Mouse (Mus musculus) megakaryocyte progenitor cell, adult 5-6 weeks (primary cell): ENCODE results near the gene Shld2. TPM values are rescaled to one million over a fixed set of nuclear protein-coding genes. Genes with fewer than 3 reads are reported as not detected.
"Not testable (repeated sequence)": the region's sequence is repeated elsewhere in the genome, so short reads cannot be mapped to it uniquely, and the experiment has no call there.

Source experiments
- ATAC-seq: replicated peaks from 2 replicates; pipeline ENCODE4 v1.8.0; 2016; ENCODE audit warnings: mild to moderate bottlenecking, moderate TSS enrichment, inconsistent platforms; ENCODE audit not compliant: poor library complexity
- total RNA-seq, 2 experiments: library from RNA; stranded (forward) in 1 of 2; stranded (reverse) in 1 of 2; fragments of 157-497, 149-512 nt in 1 of 2; fragments of 200-1000 nt in 1 of 2; gene quantifications; 2 replicates each; pipeline versions ENCODE4 v1.2.3 to v1.2.4; 2015 to 2017

The Shld2 gene
- total RNA-seq, 2 experiments from 2014 or later: 7.9 to 13.3 TPM

DNA sequence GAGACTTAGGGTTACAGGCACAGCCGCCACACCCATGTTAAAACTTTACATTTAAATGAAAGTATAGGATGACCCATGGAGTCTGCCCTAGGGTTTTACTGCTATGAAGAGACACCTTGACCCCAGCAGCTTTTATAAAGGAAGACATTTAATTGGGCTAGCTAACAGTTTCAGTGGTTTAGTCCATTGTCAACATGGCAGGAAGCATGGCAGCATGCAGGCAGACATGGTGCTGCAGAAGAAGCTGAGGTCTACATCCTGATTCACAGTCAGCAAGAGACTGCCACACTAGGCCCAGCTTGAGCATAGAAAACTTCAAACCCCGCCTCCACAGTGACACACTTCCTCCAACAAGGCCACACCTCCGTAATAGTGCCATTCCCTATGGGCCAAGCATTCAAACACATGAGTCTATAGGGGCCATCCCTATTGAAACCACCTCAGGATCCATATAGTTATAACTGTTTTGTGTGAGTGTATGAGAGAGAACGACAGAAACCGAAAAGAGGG, 13.3 kb upstream of the Shld2 start:
- ATAC-seq: no peak

DNA sequence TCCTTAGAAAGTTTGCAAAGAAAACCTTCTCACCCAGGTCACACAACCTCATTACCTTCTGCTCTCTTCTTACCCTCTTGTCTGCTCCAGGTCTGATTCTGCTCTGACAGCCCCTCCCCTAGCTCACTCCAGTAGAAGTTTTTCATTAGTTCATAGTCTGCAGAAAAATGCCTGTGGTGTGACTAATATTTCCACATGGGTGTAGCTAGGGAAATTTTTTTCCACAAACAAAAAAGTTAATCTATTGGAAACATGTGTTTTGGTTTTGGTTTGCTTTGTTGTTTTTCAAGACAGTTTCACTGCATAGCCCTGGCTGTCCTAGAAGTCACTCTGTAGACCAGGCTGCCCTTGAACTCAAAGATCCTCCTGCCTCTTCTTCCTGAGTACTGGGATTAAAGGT, 7.8 kb upstream of the Shld2 start:
- no peak for ATAC-seq

DNA sequence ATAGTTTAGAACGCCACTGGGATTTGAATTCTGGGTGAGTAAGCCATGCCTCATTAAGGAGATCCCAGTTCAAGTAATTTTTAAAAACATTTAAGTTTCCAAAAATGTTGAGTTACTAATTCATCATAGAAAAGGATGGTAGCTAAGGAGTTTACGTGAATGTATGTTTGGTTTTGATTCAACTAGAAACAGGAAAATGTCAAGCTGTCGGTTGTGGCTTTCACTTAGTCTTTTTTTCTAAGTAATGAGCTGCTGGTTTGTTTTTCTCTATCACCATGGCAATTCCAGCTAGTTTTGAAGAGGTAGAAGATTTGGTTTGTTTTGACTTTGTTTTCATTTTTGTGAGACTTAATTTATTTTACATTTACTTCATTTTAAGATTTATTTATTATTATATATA, 7.1 kb upstream of the Shld2 start:
- ATAC-seq: no peak

DNA sequence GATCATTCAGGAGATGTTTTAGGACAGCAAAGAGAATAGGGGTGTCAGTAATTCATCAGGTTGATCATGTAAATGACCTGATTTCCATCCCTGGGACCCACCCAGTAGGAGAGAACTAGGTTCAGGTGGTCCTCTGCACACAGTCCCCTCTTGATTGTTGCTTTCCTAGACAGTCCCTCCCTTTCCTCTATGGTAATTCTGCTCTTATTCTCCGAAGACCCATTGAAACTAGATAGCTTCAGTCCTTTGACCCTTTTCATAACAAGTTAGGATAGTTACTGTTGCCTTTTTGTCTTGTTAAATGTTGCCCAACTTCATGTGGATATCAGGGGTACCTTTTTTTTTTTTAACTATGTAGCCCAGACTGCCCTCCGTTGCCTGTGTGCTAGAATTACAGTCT, 6.1 kb upstream of the Shld2 start:
- ATAC-seq: no peak

DNA sequence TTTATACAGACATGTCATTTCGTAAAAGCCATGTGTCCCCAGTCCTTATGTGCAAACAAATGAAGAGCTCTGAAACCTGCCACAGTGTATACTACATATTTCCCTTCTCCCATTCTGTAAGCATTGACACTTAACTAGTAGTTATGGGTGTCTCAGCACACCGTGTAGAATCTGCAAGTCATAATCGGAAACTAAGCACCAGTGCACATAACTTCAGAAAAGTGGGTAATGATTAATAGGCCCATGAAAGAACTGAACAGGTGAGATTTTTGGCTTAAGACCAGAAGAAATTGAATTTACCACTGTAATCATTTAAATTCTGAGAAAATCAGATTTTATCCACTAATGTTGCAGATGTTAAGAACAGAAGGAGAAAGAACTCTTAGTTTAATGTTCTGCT, 4.5 kb upstream of the Shld2 start:
- ATAC-seq: no peak

DNA sequence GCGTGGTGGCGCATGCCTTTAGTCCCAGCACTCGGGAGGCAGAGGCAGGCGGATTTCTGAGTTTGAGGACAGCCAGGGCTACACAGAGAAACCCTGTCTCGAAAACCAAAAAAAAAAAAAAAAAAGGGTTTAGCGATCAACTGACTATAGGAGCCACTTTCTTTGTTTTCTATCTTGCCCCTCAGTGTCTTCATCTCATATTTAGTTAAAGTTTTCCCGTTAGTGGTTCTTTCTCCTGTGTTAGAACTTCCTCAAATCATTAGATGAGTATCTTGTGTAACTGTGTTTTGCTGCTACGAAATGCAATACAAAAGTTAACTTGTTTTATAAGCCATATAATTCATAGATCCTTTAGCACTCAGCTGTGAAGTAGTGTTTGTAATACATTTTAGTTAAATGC, 4.1 kb upstream of the Shld2 start:
- ATAC-seq: not testable (repeated sequence)

DNA sequence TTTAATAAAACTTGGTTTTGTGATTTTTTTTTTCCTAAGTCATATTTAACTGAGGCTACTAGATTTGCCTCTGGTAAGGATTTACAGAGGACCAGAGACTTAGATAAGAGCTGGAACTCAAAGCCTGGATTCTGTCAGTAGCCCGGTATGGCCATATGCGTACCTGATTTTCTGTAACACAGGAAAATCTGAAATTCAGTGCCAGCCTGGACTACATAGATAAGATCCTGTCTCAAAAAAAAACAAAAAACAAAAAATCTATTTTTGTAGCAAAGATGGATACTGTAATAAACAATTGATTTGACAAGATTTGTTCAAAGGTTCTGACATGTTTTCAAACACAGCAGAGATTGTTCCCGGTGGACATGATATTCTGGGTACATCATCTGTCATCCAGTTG, 3.3 kb upstream of the Shld2 start:
- ATAC-seq: no peak

DNA sequence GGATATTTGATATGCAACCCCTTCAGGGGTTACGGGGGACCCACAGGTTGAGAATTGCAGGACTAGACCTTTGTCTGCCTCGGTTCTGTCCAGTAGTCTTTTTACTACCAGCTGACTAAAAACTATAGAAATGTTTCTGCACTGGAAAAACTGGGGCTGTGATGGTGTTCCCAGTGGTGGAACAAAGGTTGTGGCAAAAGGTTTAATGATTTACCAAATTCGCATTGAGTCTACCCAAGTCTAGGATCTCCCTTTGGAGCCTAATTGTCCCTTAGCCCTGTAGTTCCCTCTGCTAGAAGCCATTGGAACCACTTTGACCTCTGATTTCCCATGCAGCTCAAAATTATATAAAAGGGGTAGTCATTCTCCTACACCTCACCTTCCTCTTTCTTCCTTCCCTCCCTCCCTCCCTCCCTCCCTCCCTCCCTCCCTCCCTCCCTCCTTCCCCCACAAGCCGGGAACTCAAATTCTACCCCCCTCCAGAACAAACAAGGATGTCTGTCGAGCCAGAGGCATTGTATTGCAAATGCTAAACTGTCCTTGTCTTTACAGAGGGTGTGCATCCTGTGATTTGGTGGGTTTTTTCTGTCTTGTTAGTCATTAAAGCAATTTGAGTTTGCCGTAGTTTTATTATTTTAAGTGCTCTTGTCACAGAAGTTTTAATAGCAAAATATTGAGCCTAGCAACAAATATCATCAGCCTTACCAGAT, 2.2 kb upstream of the Shld2 start:
- ATAC-seq: no peak

DNA sequence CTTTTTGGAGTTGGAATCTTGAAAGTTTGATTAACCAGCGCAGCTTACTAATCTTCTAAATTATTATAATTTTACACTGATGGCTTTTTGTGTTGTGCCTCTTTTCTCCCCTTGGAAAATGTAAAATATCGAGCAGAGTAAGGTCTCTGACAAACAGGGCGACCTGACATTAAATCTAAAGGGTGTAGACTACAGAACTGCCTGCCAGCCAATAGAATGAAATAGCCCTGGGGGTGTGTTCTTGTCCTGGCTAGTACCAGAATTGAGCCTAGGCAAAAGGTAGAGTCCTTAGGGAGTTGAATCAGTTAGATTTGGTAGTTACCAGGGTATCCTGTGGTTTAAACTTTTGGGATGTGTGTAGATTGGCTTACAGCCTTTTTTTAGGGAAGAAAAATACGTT, 1.4 kb upstream of the Shld2 start:
- ATAC-seq: no peak

DNA sequence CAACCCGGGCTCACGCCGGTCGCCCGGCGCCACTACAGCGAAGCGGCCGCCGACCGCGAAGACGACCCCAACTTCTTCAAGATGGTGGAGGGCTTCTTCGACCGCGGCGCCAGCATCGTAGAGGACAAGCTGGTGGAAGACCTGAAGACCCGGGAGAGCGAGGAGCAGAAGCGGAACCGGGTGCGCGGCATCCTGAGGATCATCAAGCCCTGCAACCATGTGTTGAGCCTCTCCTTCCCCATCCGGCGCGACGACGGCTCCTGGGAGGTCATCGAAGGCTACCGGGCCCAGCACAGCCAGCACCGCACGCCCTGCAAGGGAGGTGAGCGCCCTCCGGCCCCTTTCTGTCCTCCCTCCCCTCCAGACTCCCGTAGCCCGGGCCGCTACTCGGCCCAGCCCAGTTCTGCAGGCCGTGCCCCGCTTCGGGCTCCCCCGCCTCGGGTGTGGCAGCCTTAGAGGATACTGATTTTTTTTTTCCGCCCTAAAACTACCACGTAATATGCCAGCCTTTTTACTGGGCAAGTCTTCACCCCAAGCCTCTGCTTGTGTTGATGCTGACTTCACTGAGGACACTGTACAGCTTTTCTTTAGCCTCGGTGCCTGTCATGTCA, 833 bp upstream of the Shld2 start:
- peak; percentile 26 for ATAC-seq

DNA sequence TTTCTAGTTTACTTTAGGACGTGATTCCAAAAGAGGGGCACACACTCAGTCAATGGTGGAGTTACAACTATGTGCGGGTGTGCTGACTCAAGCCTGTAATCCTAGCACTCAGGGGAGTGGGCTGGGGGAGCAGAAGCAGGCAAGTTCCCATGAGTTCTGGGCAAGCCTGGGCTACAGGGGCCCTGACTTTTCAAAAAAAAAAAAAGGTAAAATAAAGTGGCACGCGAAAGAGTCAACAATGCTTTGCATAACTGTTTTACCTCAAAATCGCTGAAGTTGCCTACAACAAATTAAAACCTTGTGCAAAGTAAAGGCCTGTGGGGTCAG, 423 bp downstream of the Shld2 start:
- ATAC-seq: no peak

DNA sequence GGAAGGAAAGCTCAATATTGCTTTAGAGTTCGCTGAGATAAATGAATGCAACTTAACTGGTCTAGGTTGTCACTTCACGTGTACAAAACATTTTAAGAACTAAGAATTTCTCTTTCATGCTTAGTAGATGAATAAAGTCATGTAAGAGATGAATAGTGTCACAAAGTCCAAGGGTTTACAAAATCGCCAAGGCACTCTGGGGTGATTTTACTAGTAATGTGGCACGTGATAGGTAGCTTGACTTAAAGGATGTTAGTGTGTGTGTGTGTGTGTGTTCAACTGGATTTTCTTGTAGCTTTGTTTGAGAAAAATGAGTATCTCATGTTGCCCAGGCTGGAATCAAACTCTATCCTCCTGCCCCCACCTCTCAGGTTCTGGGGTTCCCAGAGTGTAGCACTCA, 1.0 kb downstream of the Shld2 start:
- no peak for ATAC-seq

DNA sequence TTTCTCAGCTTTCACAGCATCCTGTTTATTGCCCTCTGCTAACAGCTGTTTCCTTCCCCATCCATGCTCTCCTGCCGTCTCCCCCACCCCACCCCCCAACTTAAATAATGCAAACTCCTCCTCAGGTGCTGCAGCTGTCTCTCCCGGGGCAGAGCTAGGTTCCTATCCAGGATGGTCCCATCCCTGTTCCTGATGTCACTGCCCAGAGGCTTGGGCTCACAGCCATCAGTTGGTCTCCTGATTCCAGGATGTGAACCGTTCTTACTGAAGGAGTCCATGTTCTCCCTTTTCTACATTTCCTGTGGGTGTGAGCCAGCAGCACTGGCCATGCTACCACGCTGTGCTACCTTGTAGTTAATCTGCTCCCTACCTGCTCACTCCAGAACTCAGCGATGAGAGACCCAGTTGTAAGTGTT, 7.0 kb downstream of the Shld2 start:
- ATAC-seq: no peak

DNA sequence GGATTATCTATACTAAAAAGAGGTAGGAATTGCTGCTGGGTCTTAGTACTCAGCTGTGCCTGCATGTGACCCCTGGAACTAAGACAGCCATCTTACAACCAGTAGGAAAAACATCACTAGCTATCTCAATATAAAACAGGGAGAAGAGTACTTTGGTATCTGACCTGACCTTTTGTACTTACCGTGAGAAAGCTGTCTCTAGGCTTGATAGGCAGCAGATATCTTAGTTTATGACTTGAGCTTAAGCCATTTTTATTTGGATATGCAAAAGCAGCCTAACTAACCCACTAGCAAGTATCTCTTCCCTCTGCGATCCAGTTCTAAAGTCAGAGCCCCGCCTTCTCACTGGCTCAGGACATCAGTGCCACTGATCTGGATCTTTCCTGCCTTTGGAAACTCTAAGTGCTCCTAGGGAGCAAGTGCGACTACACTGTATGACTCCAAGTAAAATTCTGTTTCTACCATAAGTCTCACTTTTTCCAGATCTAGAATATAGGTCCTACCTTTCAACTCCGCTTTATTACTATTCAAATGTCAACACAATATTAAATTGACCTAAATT, 7.5 kb downstream of the Shld2 start:
- no peak for ATAC-seq

DNA sequence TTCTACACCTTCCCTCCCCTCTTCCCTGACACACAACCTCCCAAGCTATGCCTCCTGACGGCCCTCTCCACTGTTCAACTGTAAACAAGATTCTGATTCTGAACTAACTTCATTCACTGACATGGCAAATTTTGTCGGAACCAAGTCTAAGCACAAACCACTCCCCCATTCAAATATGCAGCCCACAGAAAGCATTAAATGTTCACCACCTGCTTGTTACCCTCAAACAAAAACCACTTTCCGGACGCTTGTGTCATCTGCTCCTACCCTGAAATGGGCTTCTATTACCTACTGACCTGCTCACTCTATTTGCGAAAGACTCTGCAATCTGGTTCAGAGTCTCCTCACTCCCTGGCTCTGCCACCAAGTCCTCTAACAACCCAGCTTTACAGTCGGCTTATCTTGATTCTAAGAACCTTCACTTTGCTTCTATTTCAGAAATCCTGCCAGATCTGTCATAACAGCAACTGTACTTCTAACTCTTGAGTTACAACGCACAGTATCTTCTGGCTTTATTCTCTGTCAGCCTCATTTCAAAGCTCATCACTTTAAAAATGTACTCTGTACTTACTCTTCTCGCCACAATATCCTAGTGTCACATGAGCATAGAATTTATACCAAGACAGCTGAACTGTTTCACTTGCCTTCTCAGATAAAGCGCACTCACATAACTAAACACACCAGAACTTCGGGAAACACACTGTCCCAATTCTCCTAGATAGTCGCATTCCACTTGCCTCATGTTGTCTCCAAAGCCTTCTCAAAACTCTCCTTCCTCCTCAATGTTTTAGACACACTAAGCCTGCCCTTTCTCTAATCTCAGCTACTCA, 11.2 kb downstream of the Shld2 start:
- ATAC-seq: peak; percentile 21; the same call in 1 of the 2 replicates

DNA sequence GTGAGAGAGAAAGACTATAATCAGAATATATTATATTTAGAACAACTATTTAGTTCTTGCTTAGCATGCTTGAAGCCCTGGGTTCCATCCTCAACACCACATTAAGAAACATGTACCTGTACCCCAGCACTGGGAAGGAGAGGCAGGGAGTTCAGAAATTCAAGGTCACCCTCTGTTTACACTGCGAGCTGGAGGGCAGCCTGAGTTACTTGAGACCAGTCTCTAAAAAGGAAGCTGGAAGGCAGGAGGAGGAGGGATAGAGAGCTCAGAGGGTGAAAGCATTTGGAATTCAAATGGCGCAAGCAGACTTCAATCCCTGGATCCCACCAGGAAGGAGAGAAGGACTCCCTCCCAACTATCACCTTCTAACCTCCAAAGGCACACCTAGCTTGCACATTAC, 12.7 kb downstream of the Shld2 start:
- ATAC-seq: no peak

DNA sequence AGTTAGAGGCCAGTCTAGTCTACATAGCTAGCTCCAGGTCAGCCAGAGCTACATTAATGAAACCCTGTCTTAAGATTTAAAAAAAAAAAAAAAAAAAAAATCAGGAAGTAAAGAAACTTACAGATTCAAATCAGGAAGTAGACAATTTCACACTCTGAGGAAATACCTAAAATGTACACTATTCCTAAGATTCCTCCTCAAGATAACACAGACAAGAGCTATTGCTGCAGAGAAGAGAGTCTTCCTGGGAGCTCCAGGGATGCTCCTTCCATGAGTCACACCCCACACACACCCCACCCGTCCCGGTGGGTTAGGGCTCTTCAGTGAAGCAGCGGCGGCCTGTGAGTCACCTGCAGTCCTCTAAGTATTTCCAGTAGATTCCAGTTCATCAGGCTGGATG, 13.3 kb downstream of the Shld2 start:
- ATAC-seq: peak; percentile 62

DNA sequence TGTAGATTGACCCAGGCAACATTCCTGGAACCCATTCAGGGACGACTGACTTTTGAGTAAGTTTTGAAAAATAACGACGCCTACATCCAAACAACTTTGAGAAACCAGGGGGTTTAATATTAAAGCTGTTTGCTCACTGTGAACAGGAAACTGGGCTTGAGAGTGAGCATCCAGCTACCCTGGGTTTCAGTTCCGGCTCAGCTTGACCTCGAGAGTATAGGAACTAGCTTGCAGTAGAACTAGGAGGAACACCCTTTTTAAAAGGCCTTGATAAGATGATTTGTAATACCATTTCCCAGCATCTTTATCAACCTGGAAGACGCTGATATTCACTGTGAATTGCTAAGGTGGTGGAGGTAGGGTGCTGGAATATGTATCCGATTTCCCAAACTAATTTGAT, 13.9 kb downstream of the Shld2 start:
- peak; percentile 81 for ATAC-seq

DNA sequence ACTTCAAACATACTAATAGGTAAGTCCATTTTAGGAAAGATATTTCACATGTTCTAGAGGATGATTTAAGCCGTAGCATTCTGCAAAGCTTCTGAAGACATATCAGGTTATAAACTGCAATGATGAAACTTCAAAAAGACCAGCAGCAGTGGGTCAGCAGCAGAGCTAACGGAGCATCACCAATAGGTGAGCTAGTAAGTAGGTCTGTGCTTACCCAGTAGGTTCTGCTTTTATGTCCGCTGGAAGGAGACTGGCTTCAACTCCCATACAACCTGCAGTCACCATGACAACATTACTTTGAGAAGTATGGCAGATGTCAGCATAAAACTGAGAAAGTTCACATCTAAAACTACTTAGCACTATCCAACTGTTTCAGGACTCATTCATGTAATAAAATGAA, 16.7 kb downstream of the Shld2 start:
- no peak for ATAC-seq

DNA sequence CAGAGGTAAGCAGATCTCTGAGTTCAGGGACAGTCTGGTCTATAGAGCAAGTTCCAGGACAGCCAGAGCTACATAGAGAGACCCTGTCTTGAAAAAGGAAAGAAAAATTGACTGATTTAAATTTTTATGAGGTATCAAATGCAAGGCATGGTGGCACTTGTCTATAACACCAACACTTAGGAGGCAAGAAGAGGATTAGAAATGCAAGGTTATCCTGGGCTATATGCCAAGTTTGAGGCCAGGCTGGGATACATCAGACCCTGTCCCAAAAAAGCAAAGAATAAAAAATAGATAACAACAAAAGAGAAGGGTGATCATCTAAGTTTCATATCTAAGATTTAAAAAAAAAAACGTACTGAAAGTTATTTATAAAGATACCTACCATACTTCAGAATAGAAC, 20.1 kb downstream of the Shld2 start:
- no peak for ATAC-seq

DNA sequence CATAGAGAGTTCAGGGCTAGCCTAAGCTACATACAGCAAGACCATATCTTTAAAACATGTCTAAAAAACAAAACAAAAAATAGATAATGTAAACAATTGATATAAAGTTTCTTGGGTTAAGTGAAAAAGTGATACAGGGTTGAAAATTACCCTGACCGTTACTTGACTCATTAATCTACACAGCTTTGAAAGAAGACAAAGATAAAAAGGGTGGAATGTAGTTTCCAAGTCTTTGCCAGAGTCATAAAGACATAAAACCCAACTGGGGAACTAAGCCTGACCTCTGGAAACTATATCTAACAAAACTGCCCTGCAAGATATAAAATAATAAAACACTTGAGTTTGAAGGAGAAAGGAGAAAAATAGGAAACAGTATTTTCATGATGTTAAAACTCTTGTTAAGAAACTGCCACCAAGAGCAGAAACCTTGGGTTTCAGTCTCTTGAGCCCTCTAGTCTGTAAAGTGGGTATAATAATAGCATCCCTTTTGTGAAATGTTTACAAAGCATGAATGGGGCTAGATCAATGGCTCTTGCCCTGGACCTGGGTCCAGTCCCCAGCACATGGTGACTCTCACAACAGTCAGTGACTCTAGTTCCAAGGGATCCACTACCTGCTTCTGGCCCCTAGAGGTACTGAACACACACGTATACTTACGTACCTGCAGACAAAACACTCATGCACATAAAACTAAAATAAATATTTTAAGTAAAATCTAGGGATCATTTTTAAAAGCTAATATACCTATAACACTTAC, 20.9 kb downstream of the Shld2 start:
- no peak for ATAC-seq
